Mouse (Mus musculus): ENCODE results near the gene Cd5.

- TF ChIP-seq GATA1 (IDR thresholded peaks at IDR 0.05; ENCODE audit: low read length) (no peak), TAL1 (IDR thresholded peaks at IDR 0.05; ENCODE audit: low read length) (no peak)
Observed at GRCm38 (mm10) chr19:10678772-10679067, 60.1 kb downstream of the Cd5 start.

All from erythroblast, embryonic 14.5 days (primary cell).